Mouse (Mus musculus) spleen, postnatal 36 days (tissue): ENCODE data around the gene Tas2r113.
"Not testable (repeated sequence)": the region's sequence is repeated elsewhere in the genome, so short reads cannot be mapped to it uniquely, and the experiment has no call there.

Experiments
- DNase-seq, 2 experiments: peaks; one replicate each; pipeline ENCODE4 v3.0.0; 2022; ENCODE audit warnings: low spot score in 2 of 2, mixed read lengths in 1 of 2

Tas2r113 gene

GRCm38 (mm10) chr6:132892711-132893110 lies at the start of gene Tas2r113:
Gene Tas2r113 (plus strand): TSS chr6:132893011.
- no peak for DNase-seq

DNA sequence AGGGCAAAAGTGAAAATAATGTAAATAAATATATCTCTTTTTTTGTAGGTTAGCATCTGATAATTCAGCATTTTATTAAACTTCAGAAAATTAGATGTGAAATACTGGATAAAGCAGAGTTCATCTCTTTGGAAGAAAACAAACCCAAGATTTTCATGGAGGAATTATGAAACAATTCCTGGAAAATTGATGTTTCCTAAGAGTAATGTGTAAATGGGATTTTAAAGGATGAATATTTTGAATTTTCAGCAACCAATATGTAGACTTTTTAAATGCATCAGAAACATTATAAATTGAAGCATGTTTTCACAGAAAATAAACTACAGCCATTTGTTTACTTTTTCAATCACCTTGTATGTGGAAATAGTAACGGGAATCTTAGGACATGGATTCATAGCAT lies 46.0 kb upstream of the Tas2r113 start, which contains the start of gene Tas2r123:
TSS of gene Tas2r123 (plus strand) at position 301 of the 400 bp plus-strand sequence.
- DNase-seq, result no peak

GRCm38 (mm10) chr6:132855138-132855537 lies 37.7 kb upstream of the Tas2r113 start, which contains the start of gene Tas2r116:
Gene Tas2r116 (plus strand): TSS chr6:132855438.
- no peak for DNase-seq

- no peak for DNase-seq
Measured at GRCm38 (mm10) chr6:132867708-132868107, 25.1 kb upstream of the Tas2r113 start, which contains the start of gene Tas2r110. Gene Tas2r110 (plus strand): TSS chr6:132868008.

- no peak for DNase-seq
Measured at GRCm38 (mm10) chr6:132909351-132909750, 16.5 kb downstream of the Tas2r113 start, which contains the start of gene Tas2r125. Gene Tas2r125 (plus strand): TSS chr6:132909651.

GRCm38 (mm10) chr6:132941376-132941775 lies 48.6 kb downstream of the Tas2r113 start:
- not testable (repeated sequence) for DNase-seq
